Mouse (Mus musculus) kidney, embryonic 14.5 days (tissue): ENCODE measurements around the gene Hic2. TPM values are rescaled to one million over a fixed set of nuclear protein-coding genes. Genes with fewer than 3 reads are reported as not detected.

ENCODE experiments used
- ATAC-seq: fragments of 200-750 bp; cut with Nextera tagmentation; 2 replicates; pipeline ENCODE4 v1.8.0; 2017; ENCODE audit warnings: moderate number of reproducible peaks, mild to moderate bottlenecking, moderate TSS enrichment, moderate library complexity; ENCODE audit not compliant: low FRiP score, low TSS enrichment
- H3K27ac ChIP-seq: fragments of 300-500 bp; sonication (generic); 2 replicates; pipeline ENCODE4 v1.5.1; 2014; ENCODE audit warnings: low read depth, mild to moderate bottlenecking, low read length, moderate library complexity, mixed read lengths
- H3K27me3 ChIP-seq: fragments of 300-500 bp; sonication (generic); 2 replicates; pipeline ENCODE4 v1.6.1; 2014; ENCODE audit warnings: mild to moderate bottlenecking, low read length; ENCODE audit not compliant: control insufficient read depth, insufficient read depth
- H3K36me3 ChIP-seq: fragments of 300-500 bp; sonication (generic); 2 replicates; pipeline ENCODE4 v1.6.1; 2014; ENCODE audit warnings: low read length, mixed read lengths; ENCODE audit not compliant: control insufficient read depth, insufficient read depth
- H3K4me1 ChIP-seq: fragments of 300-500 bp; sonication (generic); 2 replicates; pipeline ENCODE4 v1.6.1; 2014; ENCODE audit warnings: low read length, mixed read lengths; ENCODE audit not compliant: control insufficient read depth, insufficient read depth
- H3K4me2 ChIP-seq: fragments of 300-500 bp; sonication (generic); replicated peaks from 2 replicates; pipeline ENCODE4 v1.6.1; 2014; ENCODE audit warnings: low read depth, mild to moderate bottlenecking, low read length
- H3K4me3 ChIP-seq: fragments of 300-500 bp; sonication (generic); 2 replicates; pipeline ENCODE4 v1.5.1; 2014; ENCODE audit warnings: mild to moderate bottlenecking, low read length
- H3K9ac ChIP-seq: fragments of 300-500 bp; sonication (generic); 2 replicates; pipeline ENCODE4 v1.6.1; 2014; ENCODE audit warnings: low read depth, mild to moderate bottlenecking, low read length, moderate library complexity
- H3K9me3 ChIP-seq: fragments of 300-500 bp; sonication (generic); 2 replicates; pipeline ENCODE4 v1.6.1; 2016; ENCODE audit warnings: low read length; ENCODE audit not compliant: control insufficient read depth
- WGBS: fragments of 180-500 bp; shearing (Covaris S2); extraction: QIAGEN DNeasy Blood & Tissue Kit; methylation state at CpG from one replicate; pipeline ENCODE4 v1.1.7; 2014; 5-methylcytosine and 5-hydroxymethylcytosine counted together
- polyA plus RNA-seq: library from polyadenylated mRNA; unstranded; fragments of >200 nt; fragmentation: Nextera tagmentation; extraction: Ambion mirVana; gene quantifications from 2 replicates; pipeline ENCODE4 v1.2.1, GENCODE M21; 2014

The Hic2 gene
- polyA plus RNA-seq, 1 experiment from 2014 or later = 4.3 TPM

- 93% methylated on average over 5 of the region's 5 CpGs for WGBS
- no peak overlapping the region for H3K9ac ChIP-seq
- peaks cover 57% of the 10 kb centered on the region for H3K36me3 ChIP-seq
- H3K4me2 ChIP-seq = no peak overlapping the region
- no peaks in the 10 kb centered on the region for H3K9me3 ChIP-seq
- no peaks in the 10 kb centered on the region for H3K4me1 ChIP-seq
- no peak for ATAC-seq
- H3K4me3 ChIP-seq = no peak overlapping the region
- no peaks in the 10 kb centered on the region for H3K27me3 ChIP-seq
- H3K27ac ChIP-seq = no peak overlapping the region
Measured at GRCm38 (mm10) chr16:17312531-17312930, 79.2 kb downstream of the Hic2 start.

Other genes starting within 250 kb of the Hic2 start
- gene Ypel1, start 163.9 kb upstream of the Hic2 start, polyA plus RNA-seq = 50.1 and 54.5 TPM in 2 replicates
- gene Ppil2, start 122.3 kb upstream of the Hic2 start, polyA plus RNA-seq = 131 and 142 TPM in 2 replicates
- 64.3 and 72.8 TPM in 2 replicates for gene 2610318N02Rik, start 108.4 kb upstream of the Hic2 start, polyA plus RNA-seq
- gene Sdf2l1, start 101.2 kb upstream of the Hic2 start, polyA plus RNA-seq = 55.3 and 66.5 TPM in 2 replicates
- gene Ydjc, start 89.0 kb upstream of the Hic2 start, polyA plus RNA-seq = 9.1 and 11.9 TPM in 2 replicates
- gene Ccdc116, start 86.3 kb upstream of the Hic2 start, polyA plus RNA-seq = 0.54 and 0.91 TPM in 2 replicates
- 376 and 405 TPM in 2 replicates for gene Ube2l3, start 30.9 kb upstream of the Hic2 start, polyA plus RNA-seq
- gene Rimbp3, start 25.0 kb upstream of the Hic2 start, polyA plus RNA-seq = 0.27 and 0.37 TPM in 2 replicates
- gene Tmem191c, start 42.5 kb downstream of the Hic2 start, polyA plus RNA-seq = 10.2 and 11.1 TPM in 2 replicates
- gene Serpind1, start 97.8 kb downstream of the Hic2 start, polyA plus RNA-seq = 0.14 and 0.16 TPM in 2 replicates
- 6.6 and 7.1 TPM in 2 replicates for gene Snap29, start 172.4 kb downstream of the Hic2 start, polyA plus RNA-seq
- 32.6 and 41.1 TPM in 2 replicates for gene Pi4ka, start 172.7 kb downstream of the Hic2 start, polyA plus RNA-seq
- gene Crkl, start 218.4 kb downstream of the Hic2 start, polyA plus RNA-seq = 59.6 and 77.9 TPM in 2 replicates